Mouse (Mus musculus): ENCODE results near the gene Kit.

The Kit gene

GRCm38 (mm10) chr5:75705421-75705820, 130.7 kb downstream of the Kit start:
- no peak for DNase-seq (ENCODE audit: low spot score in 2 of 2)

Data from urinary bladder, postnatal 4 days (tissue).